Mouse (Mus musculus): Measurements from ENCODE around the gene Galk1. TPM values are rescaled to one million over a fixed set of nuclear protein-coding genes. Genes with fewer than 3 reads are reported as not detected.

Gene Galk1
- polyA plus RNA-seq, 1 experiment from 2014 or later, result 70.9 TPM

DNA sequence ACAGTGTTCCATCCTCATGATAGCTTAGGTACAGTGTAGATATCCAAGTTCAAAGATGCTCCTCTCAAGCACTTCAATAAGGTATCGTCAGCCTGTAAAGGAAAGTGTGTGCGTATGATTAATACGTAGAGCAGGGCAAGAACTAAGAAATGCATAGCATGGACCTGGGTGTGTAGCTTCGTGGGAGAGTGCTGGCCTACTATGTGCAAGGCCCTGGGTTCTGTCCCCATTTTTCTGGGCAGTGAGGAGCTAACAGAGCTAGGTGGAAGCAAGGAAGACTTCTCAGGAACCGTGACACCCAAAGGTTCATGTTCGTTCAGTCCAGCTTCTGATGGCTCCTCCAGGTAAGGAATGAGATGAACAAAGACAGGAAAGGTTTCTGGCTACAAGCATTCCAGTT, 32.7 kb upstream of the Galk1 start:
- no peaks in the 10 kb centered on the region for H3K4me1 ChIP-seq (replicated peaks)
- ATAC-seq (ENCODE audit: low FRiP score, low read depth), result no peak
- no peak overlapping the region for H3K4me2 ChIP-seq
- H3K9ac ChIP-seq, result no peak overlapping the region
- H3K27me3 ChIP-seq, result no peaks in the 10 kb centered on the region
- H3K27ac ChIP-seq (replicated peaks), result no peak overlapping the region
- no peak overlapping the region for H3K4me3 ChIP-seq
- WGBS, result 95% methylated on average over 6 of the region's 6 CpGs
- H3K36me3 ChIP-seq, result peaks cover 35% of the 10 kb centered on the region
- H3K9me3 ChIP-seq, result no peaks in the 10 kb centered on the region

GRCm38 (mm10) chr11:116043286-116043685, 30.8 kb upstream of the Galk1 start:
- Histone ChIP-seq H3K4me2 (no peak overlapping the region), H3K4me1 (replicated peaks) (no peaks in the 10 kb centered on the region), H3K27ac (replicated peaks) (no peak overlapping the region), H3K36me3 (peaks cover 27% of the 10 kb centered on the region; the same call in 1 of the 2 replicates), H3K9me3 (no peaks in the 10 kb centered on the region), H3K4me3 (no peak overlapping the region), H3K27me3 (no peaks in the 10 kb centered on the region), H3K9ac (no peak overlapping the region)
- ATAC-seq (ENCODE audit: low FRiP score, low read depth), result no peak
- 96% methylated on average over 1 of the region's 1 CpGs for WGBS

- no peaks in the 10 kb centered on the region for H3K9me3 ChIP-seq
- no peak overlapping the region for H3K4me3 ChIP-seq
- H3K27ac ChIP-seq (replicated peaks), result no peak overlapping the region
- ATAC-seq (ENCODE audit: low FRiP score, low read depth), result no peak
- H3K36me3 ChIP-seq, result peaks cover 20% of the 10 kb centered on the region; the same call in 1 of the 2 replicates
- no peaks in the 10 kb centered on the region for H3K27me3 ChIP-seq
- no peaks in the 10 kb centered on the region for H3K4me1 ChIP-seq (replicated peaks)
- H3K9ac ChIP-seq, result no peak overlapping the region
- 94% methylated on average over 5 of the region's 5 CpGs for WGBS
- H3K4me2 ChIP-seq, result no peak overlapping the region
Observed at GRCm38 (mm10) chr11:116042372-116043138, 30.0 kb upstream of the Galk1 start.

DNA sequence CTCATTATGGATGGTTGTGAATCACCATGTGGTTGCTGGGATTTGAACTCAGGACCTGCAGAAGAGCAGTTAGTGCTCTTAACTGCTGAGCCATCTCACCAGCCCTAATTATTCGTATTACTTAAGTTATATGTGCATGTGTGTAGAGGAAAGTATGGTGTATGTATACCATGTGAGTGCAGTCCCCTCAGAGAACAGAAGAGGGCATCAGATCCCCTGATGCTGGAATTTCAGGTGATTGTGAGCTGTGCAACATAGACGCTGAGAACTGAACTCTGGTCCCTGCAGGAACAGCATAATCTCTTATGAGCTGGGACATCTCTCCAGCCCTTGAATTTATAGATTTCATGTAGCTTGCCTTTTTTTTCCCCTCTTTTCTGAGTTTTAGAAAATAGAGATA, 29.3 kb upstream of the Galk1 start:
- WGBS, result 98% methylated on average over 2 of the region's 2 CpGs
- H3K4me2 ChIP-seq, result no peak overlapping the region
- H3K9me3 ChIP-seq, result no peaks in the 10 kb centered on the region
- H3K27ac ChIP-seq (replicated peaks), result no peak overlapping the region
- no peak overlapping the region for H3K9ac ChIP-seq
- H3K4me1 ChIP-seq (replicated peaks), result no peaks in the 10 kb centered on the region
- ATAC-seq (ENCODE audit: low FRiP score, low read depth), result no peak
- peaks cover 16% of the 10 kb centered on the region; the same call in 1 of the 2 replicates for H3K36me3 ChIP-seq
- no peaks in the 10 kb centered on the region for H3K27me3 ChIP-seq
- H3K4me3 ChIP-seq, result no peak overlapping the region

- Histone ChIP-seq H3K4me2 (no peak overlapping the region), H3K9me3 (no peaks in the 10 kb centered on the region), H3K27ac (replicated peaks) (no peak overlapping the region), H3K4me1 (replicated peaks) (no peaks in the 10 kb centered on the region), H3K9ac (no peak overlapping the region), H3K36me3 (peaks cover 16% of the 10 kb centered on the region; the same call in 1 of the 2 replicates), H3K4me3 (no peak overlapping the region), H3K27me3 (no peaks in the 10 kb centered on the region)
- 91% methylated on average over 6 of the region's 6 CpGs for WGBS
- no peak for ATAC-seq (ENCODE audit: low FRiP score, low read depth)
Observed at GRCm38 (mm10) chr11:116040593-116040992, 28.1 kb upstream of the Galk1 start.

DNA sequence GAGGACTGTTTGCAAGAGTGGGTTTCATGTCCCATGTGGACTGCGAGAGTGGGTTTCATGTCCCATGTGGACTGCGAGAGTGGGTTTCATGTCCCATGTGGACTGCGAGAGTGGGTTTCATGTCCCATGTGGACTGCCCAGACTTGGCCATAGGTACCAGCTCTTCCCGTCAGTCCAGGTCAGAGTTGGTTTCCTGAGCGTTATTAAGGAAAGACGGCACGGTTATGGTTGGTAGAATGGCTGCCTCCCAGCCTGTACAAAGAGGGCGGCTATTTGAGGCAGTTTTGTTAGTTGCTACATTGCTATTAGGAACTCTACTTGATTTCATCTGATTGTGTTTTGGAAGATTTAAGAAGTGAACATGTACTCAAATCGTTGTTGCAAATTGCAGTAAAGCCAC, 25.3 kb upstream of the Galk1 start:
- ATAC-seq (ENCODE audit: low FRiP score, low read depth), result no peak
- peaks cover 20% of the 10 kb centered on the region; the same call in 1 of the 2 replicates for H3K36me3 ChIP-seq
- WGBS, result 94% methylated on average over 9 of the region's 9 CpGs
- H3K27ac ChIP-seq (replicated peaks), result no peak overlapping the region
- no peak overlapping the region for H3K4me3 ChIP-seq
- H3K4me1 ChIP-seq (replicated peaks), result 0 out of 2 replicates have a peak, but pooled peaks cover 3% of the 10 kb centered on the region
- no peak overlapping the region for H3K9ac ChIP-seq
- H3K27me3 ChIP-seq, result no peaks in the 10 kb centered on the region
- H3K9me3 ChIP-seq, result no peaks in the 10 kb centered on the region
- no peak overlapping the region for H3K4me2 ChIP-seq

- 91% methylated on average over 3 of the region's 3 CpGs for WGBS
- H3K4me2 ChIP-seq, result no peak overlapping the region
- H3K27me3 ChIP-seq, result no peaks in the 10 kb centered on the region
- peaks cover 17% of the 10 kb centered on the region; the same call in 1 of the 2 replicates for H3K36me3 ChIP-seq
- H3K9me3 ChIP-seq, result no peaks in the 10 kb centered on the region
- no peak for ATAC-seq (ENCODE audit: low FRiP score, low read depth)
- H3K4me3 ChIP-seq, result no peak overlapping the region
- peaks cover 12% of the 10 kb centered on the region for H3K4me1 ChIP-seq (replicated peaks)
- H3K27ac ChIP-seq (replicated peaks), result no peak overlapping the region
- H3K9ac ChIP-seq, result no peak overlapping the region
Observed at GRCm38 (mm10) chr11:116036671-116037070, 24.2 kb upstream of the Galk1 start.

GRCm38 (mm10) chr11:116034584-116034983, 22.1 kb upstream of the Galk1 start:
- no peak for ATAC-seq (ENCODE audit: low FRiP score, low read depth)
- H3K27ac ChIP-seq (replicated peaks), result no peak overlapping the region
- H3K4me1 ChIP-seq (replicated peaks), result peaks cover 22% of the 10 kb centered on the region
- H3K9ac ChIP-seq, result no peak overlapping the region
- no peaks in the 10 kb centered on the region for H3K27me3 ChIP-seq
- peaks cover 10% of the 10 kb centered on the region; the same call in 1 of the 2 replicates for H3K36me3 ChIP-seq
- no peaks in the 10 kb centered on the region for H3K9me3 ChIP-seq
- no peak overlapping the region for H3K4me3 ChIP-seq
- WGBS, result 94% methylated on average over 6 of the region's 6 CpGs
- no peak overlapping the region for H3K4me2 ChIP-seq

GRCm38 (mm10) chr11:116030898-116031845, 18.7 kb upstream of the Galk1 start:
- H3K4me3 ChIP-seq, result peak overlapping the region; percentile 63
- peak overlapping the region; percentile 100 for H3K27ac ChIP-seq (replicated peaks)
- WGBS, result 24% methylated on average over 14 of the region's 14 CpGs
- peak; percentile 35 for ATAC-seq (ENCODE audit: low FRiP score, low read depth)
- H3K27me3 ChIP-seq, result no peaks in the 10 kb centered on the region
- H3K4me2 ChIP-seq, result peak overlapping the region; percentile 76
- H3K36me3 ChIP-seq, result peaks cover 4% of the 10 kb centered on the region; the same call in 1 of the 2 replicates
- no peaks in the 10 kb centered on the region for H3K9me3 ChIP-seq
- peaks cover 27% of the 10 kb centered on the region for H3K4me1 ChIP-seq (replicated peaks)
- H3K9ac ChIP-seq, result peak overlapping the region; percentile 88

- peak within 1 kb of the TSS; percentile 63 for H3K4me3 ChIP-seq
- whole genome bisulfite sequencing, result under 1% methylated on average over 61 of the region's 67 CpGs
- peak within 1 kb of the TSS; percentile 88 for H3K9ac ChIP-seq
- H3K27me3 ChIP-seq, result no peaks in the 10 kb centered on the region
- ATAC-seq (ENCODE audit: low FRiP score, low read depth), result peak; percentile 95
- H3K27ac ChIP-seq (replicated peaks), result peak within 1 kb of the TSS; percentile 100
- H3K4me2 ChIP-seq, result peak within 1 kb of the TSS; percentile 76
- no peaks in the 10 kb centered on the region for H3K9me3 ChIP-seq
- H3K36me3 ChIP-seq, result peaks cover 4% of the 10 kb centered on the region; the same call in 1 of the 2 replicates
- H3K4me1 ChIP-seq (replicated peaks), result peaks cover 29% of the 10 kb centered on the region
Observed at GRCm38 (mm10) chr11:116030088-116030897, 17.8 kb upstream of the Galk1 start, which contains the start of gene Unk. TSS of gene Unk (plus strand) at chr11:116030322.

- Histone ChIP-seq H3K4me3 (peak overlapping the region; percentile 63), H3K36me3 (no peaks in the 10 kb centered on the region), H3K4me2 (peak overlapping the region; percentile 76), H3K27me3 (no peaks in the 10 kb centered on the region), H3K27ac (replicated peaks) (peak overlapping the region; percentile 100), H3K4me1 (replicated peaks) (peaks cover 29% of the 10 kb centered on the region), H3K9ac (peak overlapping the region; percentile 49), H3K9me3 (no peaks in the 10 kb centered on the region)
- WGBS, result 81% methylated on average over 6 of the region's 6 CpGs
- no peak for ATAC-seq (ENCODE audit: low FRiP score, low read depth)
Observed at GRCm38 (mm10) chr11:116029086-116029865, 16.8 kb upstream of the Galk1 start.

Measured in hindbrain, embryonic 15.5 days (tissue).